Mouse (Mus musculus): ENCODE data around the gene Hist1h4d.

- TF ChIP-seq CTCF (IDR thresholded peaks at IDR 0.05; ENCODE audit: insufficient read depth, low read depth, low read length) (no peak), POLR2A (IDR thresholded peaks at IDR 0.05; ENCODE audit: insufficient read depth, low read depth, low read length) (no peak)
These were observed 18.5 kb upstream of the Hist1h4d start for GRCm38 (mm10) chr13:23562699-23563462.

Data from olfactory bulb, adult 2 months (tissue).